Mouse (Mus musculus): ENCODE measurements around the gene Duoxa2. TPM values are rescaled to one million over a fixed set of nuclear protein-coding genes. Genes with fewer than 3 reads are reported as not detected.

Duoxa2 gene
- polyA plus RNA-seq, 1 experiment from 2014 or later: not detected

Other genes starting within 250 kb of the Duoxa2 start
- gene Spg11, start 180.5 kb upstream of the Duoxa2 start, polyA plus RNA-seq (2014; fragmentation: Nextera tagmentation; extraction: Ambion mirVana): 11.4 and 11.8 TPM in 2 replicates
- 134 and 151 TPM in 2 replicates for gene B2m, start 151.2 kb upstream of the Duoxa2 start, polyA plus RNA-seq (2014; fragmentation: Nextera tagmentation; extraction: Ambion mirVana)
- gene Trim69, start 138.2 kb upstream of the Duoxa2 start, polyA plus RNA-seq (2014; fragmentation: Nextera tagmentation; extraction: Ambion mirVana): not detected in 2 replicates
- gene Patl2, start 112.7 kb upstream of the Duoxa2 start, polyA plus RNA-seq (2014; fragmentation: Nextera tagmentation; extraction: Ambion mirVana): 0.09 TPM in 1 of 2 replicates, not detected in the other
- gene Terb2, start 112.6 kb upstream of the Duoxa2 start, polyA plus RNA-seq (2014; fragmentation: Nextera tagmentation; extraction: Ambion mirVana): not detected in 2 replicates
- 27.1 and 30.2 TPM in 2 replicates for gene Sord, start 64.2 kb upstream of the Duoxa2 start, polyA plus RNA-seq (2014; fragmentation: Nextera tagmentation; extraction: Ambion mirVana)
- gene Duox2, start 451 bp upstream of the Duoxa2 start, polyA plus RNA-seq (2014; fragmentation: Nextera tagmentation; extraction: Ambion mirVana): not detected in 2 replicates
- 0.07 TPM in 1 of 2 replicates, not detected in the other for gene Duoxa1, start 14.8 kb downstream of the Duoxa2 start, polyA plus RNA-seq (2014; fragmentation: Nextera tagmentation; extraction: Ambion mirVana)
- gene Duox1, start 16.8 kb downstream of the Duoxa2 start, polyA plus RNA-seq (2014; fragmentation: Nextera tagmentation; extraction: Ambion mirVana): 0.12 TPM in 1 of 2 replicates, not detected in the other
- gene Shf, start 70.3 kb downstream of the Duoxa2 start, polyA plus RNA-seq (2014; fragmentation: Nextera tagmentation; extraction: Ambion mirVana): 10.3 and 11.7 TPM in 2 replicates
- 0.07 TPM in 1 of 2 replicates, not detected in the other for gene Slc28a2, start 127.6 kb downstream of the Duoxa2 start, polyA plus RNA-seq (2014; fragmentation: Nextera tagmentation; extraction: Ambion mirVana)
- not detected in 2 replicates for gene Gm14085, start 186.0 kb downstream of the Duoxa2 start, polyA plus RNA-seq (2014; fragmentation: Nextera tagmentation; extraction: Ambion mirVana)